Mouse (Mus musculus): ENCODE results near the gene Rsph6a.
A peak's percentile ranks its signal among the peaks of the same experiment; 100 is the strongest.

The Rsph6a gene

DNA sequence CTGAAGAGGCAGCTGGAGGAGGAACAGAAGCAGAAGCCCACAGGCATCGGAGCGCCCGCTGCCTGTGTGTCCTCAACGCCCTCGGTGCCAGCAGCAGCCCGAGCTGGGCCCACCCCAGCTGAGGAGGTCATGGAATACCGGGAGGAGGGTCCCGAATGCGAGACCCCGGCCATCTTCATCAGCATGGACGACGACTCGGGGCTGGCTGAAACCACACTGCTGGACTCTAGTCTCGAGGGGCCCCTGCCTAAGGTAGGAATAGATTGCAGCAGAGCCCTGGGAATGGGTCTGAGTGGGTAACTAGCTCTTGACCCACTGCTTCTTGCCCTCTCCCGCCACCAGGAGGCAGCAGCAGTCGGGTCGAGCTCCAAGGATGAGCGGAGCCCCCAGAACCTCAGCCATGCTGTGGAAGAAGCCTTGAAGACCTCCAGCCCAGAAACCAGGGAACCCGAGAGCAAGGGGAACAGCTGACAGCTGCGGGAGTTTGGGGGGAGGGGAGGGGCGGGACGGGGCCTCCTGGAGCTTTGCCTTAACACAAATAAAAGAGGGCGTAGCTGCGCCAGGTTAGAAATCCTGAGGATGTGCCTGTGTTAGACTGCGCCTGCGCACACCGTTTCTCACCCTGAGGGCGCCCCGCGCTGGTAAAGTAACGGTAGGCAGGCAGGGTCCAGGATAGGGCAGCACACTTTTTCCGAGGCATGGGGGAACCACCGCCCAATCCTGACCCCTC lies at the start of gene Rsph6a:
Rsph6a (plus strand) TSS at position 644 of the 730 bp plus-strand sequence.
- peak; percentile 76 for DNase-seq

GRCm38 (mm10) chr7:19005417-19006121 lies 48.9 kb upstream of the Rsph6a start:
- DNase-seq = no peak

DNA sequence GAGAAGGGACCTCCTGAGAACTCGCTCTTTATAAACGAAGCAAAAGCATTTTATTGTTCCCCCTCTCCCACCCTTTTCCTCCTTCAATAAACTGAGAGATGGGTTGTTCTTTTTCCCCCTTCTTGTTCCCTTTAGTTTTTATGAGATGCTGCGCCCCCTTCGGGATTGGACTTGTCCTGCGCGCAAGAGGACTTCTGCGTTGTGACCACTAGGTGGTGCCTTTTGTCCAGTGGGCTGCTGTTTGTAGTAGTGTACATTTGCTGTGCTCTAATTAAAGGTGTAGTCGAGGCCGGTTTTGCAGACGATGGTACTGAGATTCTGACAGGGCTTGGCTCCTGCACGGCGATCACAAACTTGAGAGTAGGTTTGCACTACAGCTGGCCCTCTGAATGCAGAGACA lies 48.0 kb upstream of the Rsph6a start:
- peak; percentile 91 for DNase-seq

DNA sequence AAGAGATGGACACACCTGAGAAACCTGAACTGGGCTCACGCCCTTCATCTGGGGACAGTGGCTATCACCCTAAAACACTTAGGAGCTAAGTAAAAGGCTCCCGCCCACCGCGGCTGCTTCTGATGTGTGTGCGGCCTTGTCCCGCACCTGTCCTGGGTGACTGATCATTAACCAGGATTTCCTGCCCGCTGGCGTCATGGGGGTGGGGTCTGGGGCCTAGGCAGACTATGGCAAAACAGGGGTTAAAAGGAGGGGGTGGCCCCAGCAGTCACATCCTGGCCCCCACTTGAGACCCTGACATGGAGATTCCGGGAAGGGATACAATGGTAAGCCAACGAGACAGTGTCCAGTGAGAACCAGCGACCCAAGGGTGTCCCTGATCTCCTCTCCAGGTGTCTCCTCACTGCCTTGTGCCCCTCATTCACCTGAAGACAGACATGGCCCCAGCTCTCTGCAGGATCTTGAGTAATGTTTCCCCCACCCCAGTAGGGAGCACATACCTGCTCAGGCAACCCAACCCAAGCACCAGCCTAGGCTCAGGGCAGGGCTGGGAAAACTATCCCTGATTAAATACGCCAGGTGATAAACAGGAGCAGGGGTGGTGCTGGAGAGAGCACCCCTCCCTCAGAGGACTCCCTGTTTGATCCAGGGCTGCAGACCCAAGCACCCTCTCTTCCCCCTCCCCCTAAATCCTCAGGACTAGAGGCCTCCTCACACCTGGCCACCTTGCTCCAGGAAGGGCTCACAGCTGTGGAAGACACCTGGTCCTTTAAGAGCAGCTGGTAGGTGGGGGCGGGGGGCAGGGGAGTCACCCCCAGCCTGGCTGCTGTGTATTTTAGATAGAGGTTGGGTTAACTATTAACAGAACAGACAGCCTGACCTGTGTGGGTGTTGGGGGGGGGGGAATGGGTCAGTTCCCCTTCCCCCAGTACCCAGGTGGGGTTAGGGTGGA lies 47.2 kb upstream of the Rsph6a start:
- DNase-seq = peak; percentile 44

- DNase-seq = no peak
These were observed 43.9 kb upstream of the Rsph6a start for GRCm38 (mm10) chr7:19010581-19010980.

DNA sequence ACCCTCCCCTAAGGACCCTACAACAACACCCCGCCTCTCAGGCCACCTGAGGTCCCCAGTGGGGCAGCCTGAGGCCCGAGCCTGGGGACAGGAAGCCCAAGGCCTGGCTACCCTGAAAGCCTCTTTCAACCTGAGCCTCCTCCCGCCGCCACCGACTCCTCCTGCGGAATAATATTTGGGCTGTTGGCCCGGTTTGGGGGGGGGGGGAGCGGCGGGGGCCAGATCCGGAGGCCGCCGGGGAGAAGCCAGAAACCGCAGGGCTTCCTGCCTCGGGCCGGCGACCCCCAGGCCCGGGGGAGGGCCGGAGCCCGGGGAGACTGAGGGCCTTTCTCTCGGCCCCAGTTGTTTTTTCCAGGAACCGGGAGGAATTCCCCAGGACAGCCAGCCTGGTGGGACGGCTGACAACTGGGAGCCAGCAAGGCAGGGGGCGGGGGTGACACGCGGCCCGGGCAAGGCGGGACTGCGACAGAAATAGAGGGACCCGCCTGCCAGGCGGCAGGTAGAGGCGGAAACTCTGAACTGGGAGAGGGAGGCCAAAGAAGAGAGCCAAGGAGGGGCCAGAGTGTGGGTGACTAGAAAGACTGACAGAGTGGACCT lies 42.4 kb upstream of the Rsph6a start:
- DNase-seq = peak; percentile 68

GRCm38 (mm10) chr7:19012882-19013281 lies 41.6 kb upstream of the Rsph6a start:
- no peak for DNase-seq

- DNase-seq = no peak
These were observed 40.0 kb upstream of the Rsph6a start for GRCm38 (mm10) chr7:19014452-19014851.

DNA sequence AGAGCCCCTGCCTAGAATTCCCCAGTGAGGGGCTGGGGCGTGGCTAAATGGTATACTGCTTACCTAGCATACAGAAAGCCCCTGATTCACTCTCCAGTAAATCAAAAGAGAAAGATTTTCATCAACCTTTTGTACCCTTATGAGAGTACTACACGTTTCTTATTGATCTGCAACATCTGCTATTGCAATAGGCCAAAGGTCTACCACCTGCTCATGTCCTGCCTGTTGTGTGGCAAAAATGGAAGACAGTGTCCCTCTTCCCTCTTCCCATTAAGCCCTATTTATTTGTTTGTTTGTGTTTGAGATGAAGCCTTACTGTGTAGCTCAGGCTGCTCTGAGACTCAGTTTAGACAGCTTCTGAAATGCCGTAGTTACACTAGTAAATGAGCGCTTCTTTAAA lies 38.4 kb upstream of the Rsph6a start:
- no peak for DNase-seq

DNA sequence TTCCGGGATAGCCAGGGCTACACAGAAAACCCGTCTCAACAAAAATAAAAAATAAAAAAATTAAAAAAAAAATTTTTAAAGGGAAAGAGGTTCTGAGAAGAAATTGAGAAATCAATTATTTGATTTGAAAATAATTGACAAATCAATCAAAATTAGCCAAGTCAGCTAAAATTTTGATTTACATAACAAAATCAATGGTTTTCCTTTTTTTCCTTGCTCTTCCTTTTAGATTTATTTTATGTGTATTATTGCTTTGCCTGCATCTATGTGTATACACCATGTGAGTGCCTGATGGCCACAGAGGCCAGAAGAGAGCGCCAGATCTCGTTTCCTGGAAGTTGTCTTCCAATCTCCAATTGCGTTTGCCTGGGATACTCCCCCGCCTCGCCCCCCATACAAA lies 36.6 kb upstream of the Rsph6a start:
- DNase-seq = no peak

DNA sequence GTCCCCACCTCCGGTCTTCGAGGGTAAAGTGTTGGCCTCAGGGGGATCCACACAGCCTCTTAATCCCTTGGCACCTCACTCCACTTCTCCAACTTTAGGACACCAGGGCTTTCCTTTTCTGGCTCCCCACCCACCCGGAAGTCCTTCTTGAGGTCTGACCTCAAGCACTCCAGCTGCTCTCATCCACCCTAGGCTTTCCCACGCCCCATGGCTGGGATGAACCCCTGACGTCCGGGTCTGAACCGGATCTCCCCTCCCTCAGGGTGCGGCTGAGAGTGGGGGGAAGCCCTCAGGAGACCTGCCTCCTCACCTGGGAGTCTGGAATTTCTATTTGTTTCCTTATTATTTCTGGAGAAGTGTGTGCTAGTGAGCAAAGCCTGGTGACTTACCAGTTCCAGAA lies 33.4 kb upstream of the Rsph6a start:
- DNase-seq = no peak

- peak; percentile 46 for DNase-seq
These were observed 32.1 kb upstream of the Rsph6a start for GRCm38 (mm10) chr7:19022189-19022958.

GRCm38 (mm10) chr7:19023357-19023814 lies 31.1 kb upstream of the Rsph6a start, which contains the start of gene Foxa3:
TSS of gene Foxa3 (minus strand) at chr7:19023538.
- DNase-seq = peak; percentile 63

- DNase-seq = peak; percentile 97
These were observed 30.4 kb upstream of the Rsph6a start, which contains the start of gene Sympk for GRCm38 (mm10) chr7:19024096-19024506. TSS of gene Sympk (plus strand) at chr7:19024377.

GRCm38 (mm10) chr7:19024581-19025255 lies 29.8 kb upstream of the Rsph6a start:
- peak; percentile 61 for DNase-seq

- DNase-seq = no peak
These were observed 26.4 kb upstream of the Rsph6a start for GRCm38 (mm10) chr7:19028067-19028466.

DNA sequence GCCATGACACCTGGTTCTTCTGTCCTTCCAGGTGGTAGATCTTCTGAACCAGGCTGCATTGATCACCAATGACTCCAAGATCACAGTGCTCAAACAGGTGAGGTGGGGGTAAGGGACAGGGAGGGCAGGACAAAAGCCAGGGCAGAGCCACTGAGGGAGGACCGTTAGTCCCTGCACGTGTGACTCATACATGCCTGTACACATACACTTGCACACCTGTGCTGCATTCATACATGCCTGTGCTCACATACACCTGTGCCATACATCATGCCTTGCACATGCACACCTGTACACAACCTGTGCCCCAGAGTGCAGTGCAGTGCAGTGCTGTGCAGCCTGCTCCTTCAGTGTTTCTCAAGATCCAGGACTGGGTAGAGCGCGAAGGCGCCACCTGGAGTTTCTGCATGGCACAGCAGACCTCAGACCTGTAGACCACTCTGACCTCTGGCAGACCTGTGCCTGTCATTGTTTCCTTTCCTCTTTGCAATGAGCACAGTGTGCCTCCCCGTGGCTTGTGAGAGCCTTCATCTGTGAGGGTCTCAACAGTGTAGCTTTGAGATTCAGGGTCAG lies 25.3 kb upstream of the Rsph6a start:
- DNase-seq = peak; percentile 77

DNA sequence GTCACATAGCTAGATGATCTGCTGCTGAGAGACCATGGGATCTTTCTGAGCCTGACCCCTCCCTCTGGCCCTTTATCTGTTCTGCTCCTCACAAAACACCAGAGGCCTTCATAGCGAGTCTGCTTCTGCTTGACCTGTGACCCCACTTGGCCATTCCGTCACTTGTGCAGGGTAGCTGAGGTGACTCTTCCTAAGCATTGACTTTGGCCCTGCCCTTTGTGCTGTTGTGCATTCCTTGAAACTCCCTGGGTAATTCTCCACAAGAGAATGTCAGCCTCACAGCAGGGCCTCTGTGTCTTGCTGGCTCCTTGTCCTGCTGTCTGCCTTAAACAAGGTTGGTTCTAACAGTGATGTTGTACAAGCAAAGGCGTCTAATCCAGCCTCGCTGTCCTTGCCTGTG lies 22.8 kb upstream of the Rsph6a start:
- no peak for DNase-seq

GRCm38 (mm10) chr7:19044616-19045015 lies 9.9 kb upstream of the Rsph6a start:
- no peak for DNase-seq

- no peak for DNase-seq
These were observed 8.0 kb upstream of the Rsph6a start for GRCm38 (mm10) chr7:19046286-19047069.

Measured in kidney, postnatal 10 days (tissue).